15 mouse cellular contexts compared by ENCODE assay signal in genomic region chr4:129303816-129304215, GRCm38 (mm10). TPM values are rescaled to one million over a fixed set of nuclear protein-coding genes. Genes with fewer than 3 reads are reported as not detected.
DNase-seq lines count a peak whose midpoint lies in the region; ATAC-seq lines count a peak whose summit lies in the region.
"Had no signal": no experiment of that assay in that cellular context is flagged by ENCODE, and none has a peak within 500 bp of the region (broad histone marks: within the 10 kb centered on the region; RNA-seq: fewer than 3 reads in every experiment).

No protein-coding gene starts in this region.

- ATAC-seq in heart, embryonic 16.5 days (replicated peaks; ENCODE audit: extremely low read depth, insufficient read depth, low FRiP score), result no peak
- no peak for ATAC-seq in heart, embryonic 12.5 days (ENCODE audit: insufficient number of reproducible peaks, low FRiP score)
- peak; percentile 59 for ATAC-seq in kidney, embryonic 16.5 days (ENCODE audit: low FRiP score, low TSS enrichment)
- ATAC-seq in monocyte, adult 5-6 weeks (replicated peaks; ENCODE audit: insufficient number of reproducible peaks, low FRiP score, low TSS enrichment, poor library complexity, severe bottlenecking), result no peak
- ATAC-seq: lung, postnatal 0 days had no signal

- H3K4me3 ChIP-seq in heart, embryonic 16.5 days (ENCODE audit: low read length), result no peak overlapping the region
- no peak overlapping the region for H3K4me3 ChIP-seq in heart, embryonic 12.5 days
- no peak overlapping the region for H3K4me3 ChIP-seq in kidney, embryonic 16.5 days (ENCODE audit: low read length)
- H3K4me3 ChIP-seq: forebrain, embryonic 12.5 days; limb, embryonic 12.5 days; midbrain, embryonic 12.5 days had no signal

- H3K4me2 ChIP-seq in heart, embryonic 16.5 days (ENCODE audit: low read depth, low read length), result no peak overlapping the region
- no peak overlapping the region for H3K4me2 ChIP-seq in heart, embryonic 12.5 days
- no peak overlapping the region for H3K4me2 ChIP-seq in kidney, embryonic 16.5 days (replicated peaks; ENCODE audit: low read depth, low read length)
- H3K4me2 ChIP-seq: forebrain, embryonic 12.5 days; limb, embryonic 12.5 days; midbrain, embryonic 12.5 days had no signal

- peaks cover 25% of the 10 kb centered on the region for H3K36me3 ChIP-seq in heart, embryonic 16.5 days (ENCODE audit: control insufficient read depth, insufficient read depth)
- H3K36me3 ChIP-seq in heart, embryonic 12.5 days, result peaks cover 33% of the 10 kb centered on the region
- peaks cover 24% of the 10 kb centered on the region for H3K36me3 ChIP-seq in kidney, embryonic 16.5 days (ENCODE audit: insufficient read depth, low read length)

- 76% methylated on average over 9 of the region's 9 CpGs for WGBS in heart, embryonic 16.5 days
- WGBS in heart, embryonic 12.5 days, result 82% methylated on average over 9 of the region's 9 CpGs
- 84% methylated on average over 9 of the region's 9 CpGs for WGBS in kidney, embryonic 16.5 days

- H3K9ac ChIP-seq in heart, embryonic 16.5 days (ENCODE audit: low read length), result no peak overlapping the region
- H3K9ac ChIP-seq in heart, embryonic 12.5 days, result no peak overlapping the region
- H3K9ac ChIP-seq in kidney, embryonic 16.5 days (replicated peaks; ENCODE audit: low read length), result no peak overlapping the region
- H3K9ac ChIP-seq: forebrain, embryonic 12.5 days; limb, embryonic 12.5 days; midbrain, embryonic 12.5 days had no signal

- H3K9me3 ChIP-seq in heart, embryonic 16.5 days (replicated peaks; ENCODE audit: control insufficient read depth, low read length), result no peaks in the 10 kb centered on the region
- H3K9me3 ChIP-seq in heart, embryonic 12.5 days (replicated peaks), result peaks cover 4% of the 10 kb centered on the region; the same call in 1 of the 2 replicates
- H3K9me3 ChIP-seq in kidney, embryonic 16.5 days (ENCODE audit: low read length), result 0 out of 2 replicates have a peak, but pooled peaks cover 5% of the 10 kb centered on the region
- H3K9me3 ChIP-seq: forebrain, embryonic 12.5 days; midbrain, embryonic 12.5 days had no signal

- intact Hi-C loops in left cerebral cortex, postnatal 25 days (cut with DNase I), result no loop called here

- H3K27ac ChIP-seq in heart, embryonic 16.5 days (ENCODE audit: low read length), result peak overlapping the region; percentile 27; the same call in 1 of the 2 replicates
- H3K27ac ChIP-seq in heart, embryonic 12.5 days (ENCODE audit: poor library complexity, severe bottlenecking), result no peak overlapping the region
- H3K27ac ChIP-seq in kidney, embryonic 16.5 days (ENCODE audit: low read length), result no peak overlapping the region
- H3K27ac ChIP-seq: limb, embryonic 12.5 days; midbrain, embryonic 12.5 days had no signal

- peaks cover 9% of the 10 kb centered on the region for H3K4me1 ChIP-seq in heart, embryonic 16.5 days (ENCODE audit: control insufficient read depth, insufficient read depth, low read length)
- peaks cover 7% of the 10 kb centered on the region for H3K4me1 ChIP-seq in heart, embryonic 12.5 days (replicated peaks)
- no peaks in the 10 kb centered on the region for H3K4me1 ChIP-seq in kidney, embryonic 16.5 days (ENCODE audit: insufficient read depth, low read length)

- DNase-seq in MN1 (ENCODE audit: low spot score) (peak; percentile 28), adipocyte (ENCODE audit: low spot score) (peak; percentile 56)
- no peak for DNase-seq in left cerebral cortex, postnatal 25 days (ENCODE audit: low spot score in 2 of 2)
- DNase-seq in yolk sac, embryonic 10.5 days (ENCODE audit: low spot score), result no peak
- DNase-seq: cerebellum, adult 9-10 months; gastrocnemius, postnatal 14 days; heart, postnatal 36 days had no signal

- H3K27me3 ChIP-seq in heart, embryonic 16.5 days (ENCODE audit: control insufficient read depth, insufficient read depth, low read length), result no peaks in the 10 kb centered on the region
- H3K27me3 ChIP-seq in heart, embryonic 12.5 days (replicated peaks), result no peaks in the 10 kb centered on the region
- H3K27me3 ChIP-seq in kidney, embryonic 16.5 days (ENCODE audit: insufficient read depth, low read length), result no peaks in the 10 kb centered on the region
- H3K27me3 ChIP-seq: forebrain, embryonic 12.5 days; limb, embryonic 12.5 days; midbrain, embryonic 12.5 days had no signal

RNA-seq across cellular contexts. Expression of gene Sync, which starts 16.4 kb away (rescaled TPM):
- polyA plus RNA-seq in heart, embryonic 16.5 days (2015; fragmentation: Nextera tagmentation; extraction: Ambion mirVana), result 1.8 and 1.9 TPM in 2 replicates
- polyA plus RNA-seq in heart, embryonic 12.5 days (2016; fragmentation: Nextera tagmentation; extraction: Ambion mirVana), result 1.1 and 1.3 TPM in 2 replicates
- 1.2 and 1.3 TPM in 2 replicates for polyA plus RNA-seq in kidney, embryonic 16.5 days (2015; fragmentation: Nextera tagmentation; extraction: Ambion mirVana)
- total RNA-seq in left cerebral cortex, postnatal 25 days (2021), result 1 to 10 TPM; 1.4 to 1.6 TPM
- total RNA-seq in monocyte, adult 5-6 weeks (2017), result 0.75 TPM in 1 of 3 replicates, not detected in the others

RNA-seq across cellular contexts. Expression of gene Rbbp4, which starts 31.4 kb away (rescaled TPM):
- 259 and 291 TPM in 2 replicates for polyA plus RNA-seq in heart, embryonic 16.5 days (2015; fragmentation: Nextera tagmentation; extraction: Ambion mirVana)
- polyA plus RNA-seq in heart, embryonic 12.5 days (2016; fragmentation: Nextera tagmentation; extraction: Ambion mirVana), result 342 TPM in 2 replicates
- 383 and 405 TPM in 2 replicates for polyA plus RNA-seq in kidney, embryonic 16.5 days (2015; fragmentation: Nextera tagmentation; extraction: Ambion mirVana)
- 100 to 1,000 TPM; 121 to 127 TPM for total RNA-seq in left cerebral cortex, postnatal 25 days (2021)
- 82.3 to 106 TPM (median 84.6 TPM) in 3 replicates for total RNA-seq in monocyte, adult 5-6 weeks (2017)

RNA-seq across cellular contexts. Expression of gene Zbtb8os, which starts 31.7 kb away (rescaled TPM):
- 36.9 and 41.7 TPM in 2 replicates for polyA plus RNA-seq in heart, embryonic 16.5 days (2015; fragmentation: Nextera tagmentation; extraction: Ambion mirVana)
- polyA plus RNA-seq in heart, embryonic 12.5 days (2016; fragmentation: Nextera tagmentation; extraction: Ambion mirVana), result 46.7 and 51.1 TPM in 2 replicates
- polyA plus RNA-seq in kidney, embryonic 16.5 days (2015; fragmentation: Nextera tagmentation; extraction: Ambion mirVana), result 44.4 and 45.1 TPM in 2 replicates
- total RNA-seq in left cerebral cortex, postnatal 25 days (2021), result 10 to 100 TPM; 23.8 to 26.4 TPM
- 58.5 to 68.8 TPM (median 66.8 TPM) in 3 replicates for total RNA-seq in monocyte, adult 5-6 weeks (2017)

RNA-seq across cellular contexts. Expression of gene C77080, which starts 42.6 kb away (rescaled TPM):
- 2.2 and 2.3 TPM in 2 replicates for polyA plus RNA-seq in heart, embryonic 16.5 days (2015; fragmentation: Nextera tagmentation; extraction: Ambion mirVana)
- 1.2 and 1.6 TPM in 2 replicates for polyA plus RNA-seq in heart, embryonic 12.5 days (2016; fragmentation: Nextera tagmentation; extraction: Ambion mirVana)
- 9.3 and 10.4 TPM in 2 replicates for polyA plus RNA-seq in kidney, embryonic 16.5 days (2015; fragmentation: Nextera tagmentation; extraction: Ambion mirVana)
- total RNA-seq in left cerebral cortex, postnatal 25 days (2021), result 10 to 100 TPM; 19.5 to 28.2 TPM
- 0.32 to 0.57 TPM in 2 of 3 replicates, not detected in the other for total RNA-seq in monocyte, adult 5-6 weeks (2017)

Comparison
In these comparisons a context has a peak if more than half of its experiments do, and no peak if none do; other contexts are left out.
1. DNase-seq: peak in MN1 (single experiment) and adipocyte (single experiment); none in left cerebral cortex, postnatal 25 days (0 of 2) and yolk sac, embryonic 10.5 days (single experiment).